ENCODE assay signal across 16 mouse cellular contexts in genomic region chr12:105267076-105267475, GRCm38 (mm10).
DNase-seq lines count a peak whose midpoint lies in the region.
"Had no signal": no experiment of that assay in that cellular context is flagged by ENCODE, and none has a peak within 500 bp of the region (broad histone marks: within the 10 kb centered on the region; RNA-seq: fewer than 3 reads in every experiment).

No protein-coding gene starts in this region.

- peak; percentile 55 for DNase-seq in brain, adult 2 months (ENCODE audit: low read depth, low spot score)
- DNase-seq in telencephalon, adult 2 months (ENCODE audit: low read depth, low spot score), result peak; percentile 15
- no peak for DNase-seq in Muller cell, postnatal 12 days (ENCODE audit: inconsistent ontology term)
- DNase-seq in frontal cortex, postnatal 36 days (ENCODE audit: low spot score in 2 of 2), result no peak
- DNase-seq: adrenal gland, adult 2 months; adrenal gland, adult 8-10 months; adrenal gland, postnatal 10 days; adrenal gland, postnatal 14 days; adrenal gland, postnatal 25 days; adrenal gland, postnatal 36 days; B cell, adult 2 months; cerebellum, adult 11 months; cerebellum, adult 11-12 months; cerebellum, adult 18-20 months; cerebellum, adult 2 months; cerebellum, adult 8-10 months had no signal

Comparison
In these comparisons a context has a peak if more than half of its experiments do, and no peak if none do; other contexts are left out.
1. DNase-seq: peak in brain, adult 2 months (single experiment) and telencephalon, adult 2 months (single experiment); none in Muller cell, postnatal 12 days (single experiment) and frontal cortex, postnatal 36 days (0 of 2).